Mouse (Mus musculus) regulatory T cell (primary cell): ENCODE data around the gene Olfr1158.
"Not testable (repeated sequence)": the region's sequence is repeated elsewhere in the genome, so short reads cannot be mapped to it uniquely, and the experiment has no call there.

Experiments
- in situ Hi-C: fragments of 300-600 bp; cut with MboI, MseI; formaldehyde crosslinking; loops from one replicate; pipeline ENCODE4 v1.15.1; 2025; ENCODE audit warnings: high pct_unique_total_duplicates

Gene Olfr1158

GRCm38 (mm10) chr2:87989813-87990212 lies at the start of gene Olfr1158:
Olfr1158 (plus strand) TSS chr2:87990113.
- in situ Hi-C loops, result no loop called here

- in situ Hi-C loops, result no loop called here
Observed at GRCm38 (mm10) chr2:87945037-87945436, 44.9 kb upstream of the Olfr1158 start, which contains the start of gene Olfr1155. Olfr1155 (minus strand) TSS chr2:87945137.

DNA sequence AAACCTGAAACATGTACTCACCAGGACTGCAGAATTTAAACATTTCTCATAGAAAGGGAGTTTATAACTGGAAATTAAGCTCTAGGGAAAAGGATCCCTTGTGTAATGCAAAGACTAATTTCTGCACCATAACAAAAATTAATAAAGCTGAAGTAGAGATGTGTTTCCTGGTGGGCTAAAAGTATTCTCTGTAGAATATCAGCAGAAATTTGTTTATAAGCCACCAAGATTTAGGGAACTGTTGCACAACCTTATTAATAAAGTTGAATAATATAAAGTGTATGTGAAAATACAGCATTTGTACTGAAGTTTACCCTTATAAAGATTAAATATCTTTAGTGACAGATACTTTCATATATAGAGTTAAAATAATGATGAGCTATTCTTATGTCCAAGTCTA lies 36.9 kb upstream of the Olfr1158 start, which contains the start of gene Olfr1156:
Olfr1156 (minus strand) TSS at position 101 of the 400 bp plus-strand sequence.
- in situ Hi-C loops, result no loop called here

- in situ Hi-C loops, result no loop called here
Observed at GRCm38 (mm10) chr2:87968199-87968598, 21.7 kb upstream of the Olfr1158 start, which contains the start of gene Olfr1157. Olfr1157 (minus strand) TSS chr2:87968299.

GRCm38 (mm10) chr2:87974563-87974962 lies 15.3 kb upstream of the Olfr1158 start, which contains the start of gene Olfr74:
Olfr74 (minus strand) TSS chr2:87974663.
- in situ Hi-C loops, result no loop called here

GRCm38 (mm10) chr2:88007515-88008318 lies 17.8 kb downstream of the Olfr1158 start, which contains the start of gene Olfr1160:
Olfr1160 (minus strand) TSS chr2:88008268.
- in situ Hi-C loops, result no loop called here

DNA sequence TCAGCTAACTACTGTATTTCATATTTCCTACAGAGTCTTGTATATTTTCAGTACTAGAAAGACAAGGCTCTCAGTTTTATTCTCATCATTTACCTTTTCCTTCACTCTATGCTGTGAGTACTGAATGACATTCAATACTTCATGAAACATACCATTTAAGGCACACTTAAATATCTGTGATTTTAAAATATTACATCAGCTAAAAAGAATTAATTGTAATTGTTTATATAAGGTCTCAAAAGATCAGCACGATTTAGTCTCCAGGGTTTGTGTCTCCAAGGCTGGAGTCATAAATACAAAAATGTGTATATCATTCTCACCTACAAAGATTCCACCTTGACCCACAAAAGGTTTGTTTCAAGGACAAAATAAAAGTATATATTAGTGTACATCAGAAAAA lies 32.6 kb downstream of the Olfr1158 start, which contains the start of gene Olfr1161:
Olfr1161 (plus strand) TSS at position 301 of the 400 bp plus-strand sequence.
- in situ Hi-C loops, result not testable (repeated sequence)

- in situ Hi-C loops, result no loop called here
Observed at GRCm38 (mm10) chr2:88037599-88037998, 47.7 kb downstream of the Olfr1158 start, which contains the start of gene Olfr73. Olfr73 (minus strand) TSS chr2:88037699.
